Mouse (Mus musculus) heart, postnatal 14 days (tissue): Measurements from ENCODE around the gene Mllt3. TPM values are rescaled to one million over a fixed set of nuclear protein-coding genes. Genes with fewer than 3 reads are reported as not detected.

Experiments used
- DNase-seq, 2 experiments: peaks; one replicate each; pipeline ENCODE4 v3.0.0; 2021 to 2022
- intact Hi-C: fragments of 180-260 bp; cut with DNase I; formaldehyde crosslinking; loops from one replicate; pipeline ENCODE4 v1.15.1; 2025
- total RNA-seq, 2 experiments: library from RNA; stranded (reverse); gene quantifications; 2 replicates each; pipeline ENCODE4 v1.2.3; 2021

The Mllt3 gene
- total RNA-seq, 2 experiments from 2014 or later: 11.1 to 12.4 TPM

DNA sequence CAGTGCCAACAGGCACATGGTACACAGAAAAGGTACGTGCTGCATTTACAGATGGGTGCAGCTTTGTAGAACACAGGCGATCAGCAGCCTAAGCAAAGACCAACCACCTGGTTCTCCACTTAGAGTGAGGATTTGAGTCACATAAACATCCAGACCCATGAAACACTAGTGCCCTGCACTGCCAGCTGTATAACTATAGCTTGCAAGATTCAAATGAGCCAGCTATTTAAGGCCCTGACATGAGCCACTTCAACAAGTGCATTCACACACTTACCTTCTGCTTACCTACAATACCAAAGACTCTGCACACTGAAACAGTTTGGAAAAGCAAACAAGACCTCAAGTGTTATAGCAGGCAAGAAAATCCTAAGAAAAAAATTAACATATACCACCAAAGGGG, 78.0 kb downstream of the Mllt3 start:
- DNase-seq: no peak
- intact Hi-C loops: no loop called here

DNA sequence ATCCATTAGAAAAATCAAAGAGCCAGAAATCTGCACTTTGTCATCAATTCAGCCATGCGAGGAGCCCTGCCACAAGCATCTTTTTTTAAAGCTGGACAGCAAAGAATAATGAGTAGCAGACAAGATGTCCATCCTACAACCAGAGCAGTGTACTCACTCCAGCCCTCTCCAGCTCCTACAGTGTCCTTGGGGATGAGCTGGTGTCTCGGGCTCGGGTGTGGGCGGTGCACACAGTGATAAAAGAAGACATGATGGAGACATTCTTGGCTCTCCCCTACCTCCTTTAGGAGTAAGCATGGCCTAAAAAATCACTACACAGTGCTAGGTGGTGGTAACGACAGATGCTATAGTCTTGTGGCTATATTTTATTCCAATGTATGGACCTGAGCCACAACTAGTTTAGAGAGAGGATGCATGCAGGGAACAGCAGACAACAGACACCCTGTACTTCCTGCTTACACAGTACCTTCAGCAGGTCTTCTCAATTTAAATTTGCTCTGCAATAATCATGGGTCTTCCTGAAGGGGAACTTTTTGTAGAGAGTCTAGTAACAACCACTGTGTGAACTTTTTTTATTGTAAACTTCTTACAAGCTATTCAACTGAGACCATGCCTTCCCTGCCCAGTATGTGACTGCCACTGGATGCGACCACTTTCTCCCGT, 78.6 kb downstream of the Mllt3 start:
- DNase-seq: no peak
- intact Hi-C loops: no loop called here

DNA sequence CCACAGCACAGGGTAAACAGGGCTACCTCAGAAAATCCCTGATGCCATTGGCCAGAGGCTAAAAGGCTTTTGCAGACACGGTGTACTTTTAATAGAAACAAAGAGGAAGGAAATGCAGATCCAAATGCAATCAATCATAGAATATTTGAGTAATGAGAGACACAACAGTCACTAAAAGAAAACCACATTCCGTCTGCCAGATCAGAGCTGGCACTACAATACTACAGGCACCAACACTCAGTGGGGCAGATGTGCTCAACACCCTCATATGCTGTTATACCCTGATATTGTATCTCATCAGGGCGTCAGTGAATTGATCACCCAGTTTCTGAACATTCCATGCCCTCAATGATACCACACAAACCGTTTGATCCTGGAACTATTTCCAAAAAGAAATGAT, 79.4 kb downstream of the Mllt3 start:
- DNase-seq: no peak
- intact Hi-C loops: no loop called here

DNA sequence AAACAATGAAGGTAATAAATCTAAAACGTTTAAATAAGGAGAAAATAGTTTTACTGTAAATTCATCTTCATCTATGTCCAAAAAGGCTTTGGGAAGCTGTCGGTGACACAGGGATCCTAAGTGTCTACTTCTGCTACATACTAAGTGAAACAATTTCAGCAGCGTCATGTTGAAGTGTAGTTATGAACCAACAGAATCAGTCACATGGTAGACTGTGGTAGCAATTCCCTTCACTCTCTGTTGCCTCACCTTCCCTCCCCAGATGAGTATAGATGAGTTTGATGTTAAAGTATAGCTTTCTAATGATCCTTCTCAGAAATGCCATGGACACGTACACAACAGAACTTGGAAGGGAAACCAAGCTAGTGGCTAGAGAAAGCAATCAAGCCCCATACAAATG, 79.9 kb downstream of the Mllt3 start:
- intact Hi-C loops: no loop called here
- no peak for DNase-seq

DNA sequence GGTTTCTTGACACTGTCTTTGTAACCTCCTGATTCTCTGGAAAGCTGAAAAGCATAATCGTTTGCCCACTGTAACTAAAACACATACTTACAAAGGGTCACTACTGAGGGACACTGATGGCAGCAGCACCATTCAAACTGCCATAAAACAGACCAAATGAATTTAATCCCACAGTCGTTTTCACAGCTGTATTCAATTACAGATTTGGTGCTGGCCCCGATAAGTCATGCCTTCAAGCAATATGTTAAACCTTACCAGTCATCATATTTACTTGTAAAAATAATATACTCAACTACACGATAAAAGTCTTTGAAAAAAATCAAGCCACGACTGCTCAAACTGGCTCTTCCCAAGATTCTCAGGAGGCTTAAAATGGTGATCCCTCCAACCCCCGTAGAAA, 83.7 kb downstream of the Mllt3 start:
- intact Hi-C loops: no loop called here
- no peak for DNase-seq

DNA sequence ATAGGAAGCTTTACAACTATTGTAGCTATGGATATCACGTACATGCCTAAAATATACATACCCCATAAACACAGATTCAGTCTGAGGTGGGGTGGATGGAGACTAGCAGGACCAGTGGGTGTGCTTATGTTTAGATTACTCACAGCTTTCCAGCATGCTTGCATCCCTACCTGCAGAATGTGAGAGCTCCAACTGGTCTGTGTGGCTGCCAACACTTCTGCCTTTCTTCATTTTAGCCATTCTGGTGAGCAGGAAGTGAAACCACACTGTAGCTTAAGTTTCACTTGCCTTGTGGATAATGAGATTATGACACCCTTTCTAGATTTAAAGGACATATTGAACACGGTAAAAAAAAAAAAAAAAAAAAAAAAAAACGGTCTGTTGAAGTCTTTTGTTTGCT, 88.8 kb downstream of the Mllt3 start:
- no peak for DNase-seq
- intact Hi-C loops: no loop called here

DNA sequence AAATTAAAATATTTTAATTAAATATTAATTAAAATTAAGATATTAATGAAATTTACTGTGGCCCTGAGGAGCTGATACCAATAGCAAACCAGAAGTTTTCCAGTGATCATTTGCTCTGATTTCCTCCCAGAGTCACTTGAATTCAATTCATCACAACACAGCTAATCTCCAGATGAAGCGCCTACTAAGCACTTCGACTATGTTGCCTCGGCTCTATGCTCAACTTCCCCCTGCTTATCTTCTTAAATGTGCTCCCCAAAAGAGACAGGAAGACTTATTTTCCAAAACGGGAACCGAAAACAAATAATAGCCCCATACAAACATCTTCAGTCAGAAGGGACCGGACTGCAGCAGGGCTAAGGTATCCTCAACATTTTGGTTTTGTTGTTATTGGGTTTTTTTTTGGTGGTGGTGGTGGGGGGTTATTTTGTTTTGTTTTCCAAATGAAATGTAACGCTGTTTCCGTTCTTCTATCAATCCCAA, 90.2 kb downstream of the Mllt3 start:
- intact Hi-C loops: no loop called here
- DNase-seq: no peak

DNA sequence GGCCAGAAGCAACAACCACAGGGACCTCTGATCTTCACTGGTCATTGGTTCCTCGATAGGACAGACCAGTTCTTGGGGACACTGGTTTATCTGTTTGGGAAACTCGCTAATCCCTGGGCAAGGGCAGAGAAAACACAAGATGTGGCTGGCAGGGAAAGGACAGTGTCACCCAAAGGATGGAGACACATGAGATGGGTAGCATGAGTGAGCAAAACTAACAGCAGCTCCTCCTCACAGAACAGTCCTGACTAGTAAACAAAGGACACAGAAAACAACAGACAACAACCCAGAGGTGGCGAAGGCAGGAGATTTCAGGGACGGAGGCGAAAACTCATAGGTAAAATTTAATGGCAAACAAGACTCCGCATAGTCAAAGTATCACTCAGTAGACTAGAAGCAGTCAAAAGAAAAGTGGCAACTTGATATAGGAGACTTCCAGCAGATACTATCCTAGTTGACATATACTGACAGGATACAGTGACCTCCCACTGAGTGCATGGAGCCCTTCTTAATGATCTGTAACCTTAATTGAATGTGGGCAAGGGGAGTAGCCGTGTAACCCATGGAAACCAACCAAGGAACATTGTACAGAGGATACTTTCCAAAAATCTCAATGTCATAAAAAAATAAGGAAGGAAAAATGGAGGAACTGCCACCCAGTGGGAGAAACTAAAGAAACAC, 93.5 kb downstream of the Mllt3 start:
- no peak for DNase-seq
- intact Hi-C loops: no loop called here

DNA sequence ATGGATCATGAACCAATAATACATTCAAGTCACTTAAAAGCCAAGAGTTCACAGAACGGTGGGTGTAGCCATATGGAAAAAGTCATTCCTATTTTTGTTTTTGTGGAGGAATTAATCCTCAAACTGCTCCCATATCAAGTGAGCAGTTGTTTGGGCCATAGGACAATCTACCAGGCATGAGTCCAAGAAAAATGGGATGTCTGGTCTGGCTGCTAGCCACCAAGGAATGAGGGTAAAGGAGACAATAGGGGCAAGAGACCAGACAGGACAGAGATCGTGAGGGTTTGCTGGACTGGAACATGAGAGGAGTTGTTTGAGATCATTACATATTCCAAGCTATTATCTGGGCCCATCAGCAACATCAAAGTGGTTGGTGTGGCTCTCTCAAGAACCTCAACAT, 96.8 kb downstream of the Mllt3 start:
- peak in 1 of 2 experiments; percentile 12 for DNase-seq
- intact Hi-C loops: no loop called here

DNA sequence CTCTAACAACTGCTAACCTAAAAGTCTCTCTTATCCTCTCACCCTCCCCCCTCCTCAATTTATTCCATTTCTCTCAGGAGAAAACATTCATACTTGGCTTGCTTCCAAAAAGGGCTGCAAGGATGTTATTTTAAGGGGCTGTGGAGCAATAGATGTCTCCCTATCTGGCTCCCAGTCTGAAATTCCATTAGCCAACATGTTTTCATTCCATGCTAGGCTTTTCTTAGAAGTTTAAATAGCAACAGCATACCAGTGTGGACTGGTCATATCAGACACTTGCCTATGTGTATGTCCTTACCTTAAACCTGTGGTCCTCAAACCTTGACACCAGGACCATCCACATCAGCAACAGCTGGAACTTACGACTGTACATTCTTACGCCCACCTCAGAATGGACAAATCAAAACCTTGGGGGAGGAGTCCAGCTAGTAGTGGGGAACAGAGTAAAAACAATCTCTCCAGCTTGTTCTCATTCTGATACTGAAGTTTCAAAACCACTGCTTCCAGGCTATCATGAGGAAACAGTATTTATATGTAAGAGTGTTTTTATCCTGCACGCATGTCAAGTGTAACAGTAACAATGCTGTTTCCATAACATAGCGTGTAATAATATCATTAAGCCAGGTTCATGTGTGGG, 99.3 kb downstream of the Mllt3 start:
- peak in 1 of 2 experiments; percentile 9 for DNase-seq
- intact Hi-C loops: no loop called here

DNA sequence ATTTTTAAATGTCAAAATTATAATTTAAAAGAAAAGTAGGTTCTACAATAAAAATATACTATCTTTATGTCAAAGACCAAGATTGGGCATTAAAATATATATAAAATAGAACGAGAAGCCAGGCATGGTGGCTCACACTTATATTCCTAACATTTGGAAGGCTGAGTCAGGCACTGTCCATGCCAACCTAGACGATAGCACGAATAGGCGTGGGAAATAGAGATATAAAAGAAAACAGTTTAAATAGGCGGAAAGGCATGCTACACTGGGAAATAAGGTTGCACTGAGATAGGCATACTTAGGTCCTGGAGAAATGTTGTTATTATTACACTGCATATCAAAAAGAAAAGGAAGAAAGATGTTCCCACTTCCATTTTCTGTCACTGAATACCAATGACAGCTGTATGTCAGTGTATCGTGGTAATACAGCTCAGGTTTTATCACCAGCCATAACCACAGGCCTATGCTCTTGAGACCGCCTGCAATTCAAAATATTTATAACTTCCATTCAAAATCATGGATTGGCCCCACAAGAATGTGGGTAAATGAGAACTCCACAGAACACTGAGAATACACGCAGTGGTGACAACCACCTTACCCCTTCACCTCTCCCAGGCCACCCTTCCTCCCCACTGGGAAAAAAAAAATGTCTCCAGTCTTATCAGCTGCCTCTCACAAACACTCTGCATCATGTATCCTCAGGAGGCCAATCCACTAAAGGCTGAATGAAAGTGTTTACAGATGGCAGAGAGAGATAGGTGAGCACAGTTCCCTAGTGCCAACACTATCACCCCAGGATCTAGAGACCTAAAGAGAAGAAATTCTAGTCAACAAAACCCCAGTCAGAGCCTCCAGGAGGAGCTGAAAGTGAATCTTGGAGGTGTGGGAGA, 102.6 kb downstream of the Mllt3 start:
- intact Hi-C loops: no loop called here
- no peak for DNase-seq

DNA sequence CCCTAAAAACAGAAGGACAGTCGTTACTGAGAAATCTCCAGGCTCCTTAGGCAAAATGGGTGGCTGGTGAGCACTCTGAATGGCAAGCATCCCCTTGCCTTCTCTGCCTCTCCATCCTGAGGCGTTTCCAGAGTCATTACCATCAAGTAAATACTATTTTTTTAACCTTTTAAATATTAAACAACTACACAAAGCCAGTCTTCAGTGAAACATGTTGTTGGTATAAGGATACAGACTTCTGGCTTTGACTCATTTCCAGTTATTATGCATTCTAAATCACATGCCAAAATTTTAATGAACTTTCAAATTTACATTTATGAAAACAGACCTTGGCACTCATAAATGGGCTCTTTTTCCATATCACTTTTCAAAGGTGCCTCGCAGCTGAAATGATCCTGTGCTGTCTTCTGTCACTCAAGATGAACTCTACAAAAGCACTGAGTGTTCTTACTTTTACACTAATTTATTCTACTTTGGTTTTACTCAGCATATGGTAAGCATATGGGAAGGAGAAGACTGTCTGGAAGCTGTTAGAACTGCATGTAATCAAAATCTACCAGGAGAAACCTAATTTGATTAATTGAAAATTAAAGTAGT, 104.5 kb downstream of the Mllt3 start:
- no peak for DNase-seq
- intact Hi-C loops: no loop called here

DNA sequence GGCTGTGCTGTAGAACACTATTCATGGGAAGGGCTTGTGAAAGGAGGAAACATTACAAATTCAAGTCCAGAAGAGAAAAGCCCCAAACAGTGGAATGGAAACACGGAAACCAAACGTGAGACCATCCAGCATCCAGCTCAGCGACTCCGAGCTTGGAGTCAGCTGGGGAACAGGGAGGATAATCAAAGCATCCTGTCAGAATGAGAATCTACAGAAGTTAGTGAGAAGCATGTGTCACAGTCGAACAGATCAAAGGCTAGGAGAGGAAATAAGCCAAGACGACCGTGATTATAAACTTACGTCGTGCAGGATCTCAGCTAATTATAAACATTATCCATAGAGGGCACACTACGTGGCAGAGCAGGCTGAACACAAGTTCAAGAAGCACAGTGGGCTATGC, 105.8 kb downstream of the Mllt3 start:
- no peak for DNase-seq
- intact Hi-C loops: no loop called here

DNA sequence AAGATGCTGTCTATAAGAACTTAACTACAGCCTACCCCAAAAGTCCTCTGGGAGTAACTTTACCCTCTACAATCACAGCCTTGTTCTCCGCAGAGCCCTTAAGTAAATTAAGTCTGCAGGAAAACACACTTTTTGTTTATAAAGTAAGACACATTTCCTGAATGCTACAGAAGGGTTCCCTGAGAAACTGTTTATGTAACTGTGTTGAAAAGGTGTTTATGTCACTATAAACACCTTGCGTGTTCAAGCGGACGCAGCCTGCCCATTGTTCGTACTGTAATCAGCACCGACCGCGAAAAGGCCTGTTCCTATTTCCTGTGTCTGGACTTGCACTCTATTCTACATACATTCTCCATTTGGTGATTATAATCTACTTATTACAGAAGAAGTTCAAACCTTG, 112.5 kb downstream of the Mllt3 start:
- intact Hi-C loops: no loop called here
- no peak for DNase-seq

DNA sequence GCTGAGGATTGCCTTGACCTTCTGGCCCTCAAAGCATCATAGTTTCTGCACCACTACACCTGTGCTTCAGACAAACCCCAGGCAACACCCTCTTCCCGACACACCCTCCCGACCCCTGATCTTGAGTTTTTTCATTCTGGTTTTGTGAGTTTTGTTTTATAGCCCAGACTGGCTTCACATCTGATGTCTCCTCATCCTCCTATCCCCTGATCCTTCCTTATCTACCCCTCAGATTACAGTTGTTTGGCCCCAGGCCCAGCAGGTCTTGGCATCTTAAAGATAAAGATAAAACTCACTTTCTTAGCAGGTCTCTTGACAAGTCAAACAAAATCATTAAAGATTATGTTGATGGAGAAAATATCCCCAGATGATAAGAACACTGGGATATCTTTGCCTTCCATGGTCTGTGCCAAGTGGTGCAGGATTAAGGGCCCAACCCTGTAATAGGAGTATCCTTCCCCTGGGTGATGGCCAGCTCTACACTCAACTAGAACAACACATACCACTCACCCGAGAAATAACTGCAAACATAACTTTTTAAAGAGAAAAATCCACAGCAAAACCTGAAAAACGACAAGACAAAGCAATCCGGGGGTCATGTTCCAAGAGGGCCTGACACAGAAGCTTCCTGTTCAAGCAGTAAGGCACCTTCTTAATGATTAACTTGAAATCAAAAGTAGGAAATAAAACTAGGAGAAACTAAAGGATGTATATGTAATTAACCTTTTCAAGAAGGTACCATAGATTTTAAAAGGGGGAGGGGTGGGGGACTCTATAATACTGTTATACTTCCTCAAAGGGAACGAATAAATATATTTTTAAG, 121.8 kb downstream of the Mllt3 start:
- intact Hi-C loops: no loop called here
- DNase-seq: no peak

DNA sequence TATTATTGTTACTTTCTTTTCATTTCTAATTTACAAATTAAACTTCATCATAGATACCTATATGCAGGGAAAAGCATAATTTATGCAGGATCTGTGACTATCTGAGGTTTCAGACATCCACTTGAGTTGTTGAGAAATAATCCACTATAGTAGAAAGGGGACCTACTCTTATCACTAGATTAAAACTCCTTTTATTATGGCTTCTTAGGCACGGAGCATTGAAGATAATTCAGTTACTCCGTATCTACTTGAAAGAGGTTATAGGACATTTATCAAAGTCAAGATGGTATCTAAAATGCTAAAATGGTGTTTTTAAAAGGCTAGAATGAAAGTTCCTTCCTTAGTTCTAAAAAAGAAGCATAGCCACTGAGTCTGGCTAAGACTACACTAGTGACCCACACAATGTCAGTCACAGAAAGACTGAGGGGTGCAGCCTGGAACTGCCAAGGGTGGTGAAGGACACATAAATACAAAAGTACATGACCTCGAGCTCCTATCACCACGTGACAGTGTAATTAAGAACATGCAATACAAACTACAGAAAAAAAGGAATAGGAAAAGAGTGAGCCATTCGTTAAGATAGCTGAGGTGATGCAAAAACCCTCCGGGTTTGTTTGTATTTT, 127.9 kb downstream of the Mllt3 start:
- intact Hi-C loops: no loop called here
- no peak for DNase-seq

DNA sequence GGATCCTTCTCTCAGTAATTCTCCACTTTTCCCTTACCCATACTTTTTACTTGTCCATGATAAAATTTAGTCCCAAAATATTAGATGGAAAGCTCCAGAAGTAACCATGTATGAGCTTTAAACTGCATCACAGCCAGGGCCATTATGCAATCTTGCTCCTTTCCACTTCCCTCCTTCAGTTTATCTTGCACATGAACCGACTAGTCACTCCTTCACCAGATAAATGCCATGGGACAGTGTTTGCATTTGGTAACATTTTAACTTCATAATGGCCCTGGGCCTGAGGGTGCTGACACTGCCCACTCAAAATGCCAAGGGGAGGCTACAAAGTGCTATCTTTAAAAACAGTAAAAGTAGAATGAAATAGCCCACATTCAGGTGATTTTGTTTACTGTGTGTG, 128.4 kb downstream of the Mllt3 start:
- intact Hi-C loops: no loop called here
- DNase-seq: no peak

DNA sequence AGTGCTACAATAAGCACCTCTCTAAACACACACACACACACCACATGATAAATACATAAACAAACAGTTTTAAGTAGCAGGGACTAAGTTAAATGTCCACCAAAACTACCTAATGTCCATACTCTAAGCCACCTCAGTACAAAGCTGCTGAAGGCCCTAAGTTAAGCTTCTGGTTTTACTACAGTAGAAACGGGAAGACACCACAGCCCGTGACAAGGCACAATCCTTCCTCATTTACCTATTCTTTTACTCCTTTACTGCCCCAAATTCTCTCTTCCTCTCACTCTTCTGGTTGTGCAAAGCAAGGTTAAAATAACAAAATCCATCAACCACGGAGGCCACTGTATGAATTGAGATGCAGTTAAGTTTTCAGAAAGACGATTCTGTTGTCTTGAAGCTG, 130.6 kb downstream of the Mllt3 start:
- intact Hi-C loops: no loop called here
- no peak for DNase-seq

DNA sequence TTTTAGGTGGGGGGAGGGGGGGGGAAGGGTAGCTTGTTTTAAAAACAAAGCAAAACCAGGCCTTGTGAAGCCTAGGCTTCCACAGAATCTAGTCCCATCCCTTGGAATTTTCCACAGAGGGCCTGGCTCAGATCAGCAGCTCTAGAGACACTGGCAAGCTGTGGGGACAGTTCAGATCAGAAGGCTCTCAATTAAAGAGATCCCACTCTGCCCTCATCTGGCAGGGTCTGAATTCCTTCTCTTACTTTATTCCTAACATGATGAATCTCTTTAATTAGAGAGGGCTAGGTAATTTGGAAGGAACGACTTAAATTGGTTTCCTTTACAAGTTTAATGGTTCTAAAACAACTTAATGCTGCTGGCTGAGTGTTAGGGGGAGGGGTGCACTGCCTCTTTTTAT, 132.0 kb downstream of the Mllt3 start:
- DNase-seq: peak; percentile 7 to 31
- intact Hi-C loops: no loop called here
